Mouse (Mus musculus) cerebellum, adult 2 months (tissue): ENCODE measurements at regions not wholly inside any gene's neighbourhood (a gene's known extent, or its start where the extent isn't known, plus 50 kb on each side); places are given as distances from the start of the nearest gene placed in this dataset.

Source experiments
- DNase-seq, 2 experiments: peaks; one replicate each; pipeline ENCODE4 v3.0.0; 2021
- H3K27ac ChIP-seq: fragments of 200-500 bp; 2 replicates; pipeline ENCODE4 v1.5.1; 2012; ENCODE audit warnings: low read length, control low read depth, inconsistent platforms; ENCODE audit not compliant: insufficient read depth
- H3K27me3 ChIP-seq: fragments of 200-500 bp; 2 replicates; pipeline ENCODE4 v1.6.1; 2012; ENCODE audit warnings: inconsistent platforms, mild to moderate bottlenecking, low read length, moderate library complexity; ENCODE audit not compliant: control insufficient read depth, insufficient read depth
- H3K4me1 ChIP-seq: fragments of 200-500 bp; 2 replicates; pipeline ENCODE4 v1.6.1; 2011; ENCODE audit warnings: low read length; ENCODE audit not compliant: control insufficient read depth, insufficient read depth
- H3K4me3 ChIP-seq: fragments of 200-500 bp; replicated peaks from 2 replicates; pipeline ENCODE3; 2011; ENCODE audit warnings: mild to moderate bottlenecking, low read depth, low read length, control low read depth; ENCODE audit not compliant: insufficient read depth
- CTCF ChIP-seq: fragments of 200-500 bp; IDR thresholded peaks from 2 replicates; pipeline ENCODE4 v1.5.1; 2011; ENCODE audit warnings: low read depth, mild to moderate bottlenecking, control low read depth, low read length, moderate library complexity, borderline replicate concordance; ENCODE audit not compliant: insufficient read depth
- POLR2A ChIP-seq: fragments of 200-500 bp; IDR thresholded peaks from 2 replicates; pipeline ENCODE4 v1.6.1; 2011; ENCODE audit warnings: low read length, control low read depth, borderline replicate concordance; ENCODE audit not compliant: insufficient read depth
- WGBS: fragments of 180-500 bp; shearing (Covaris S2); methylation state at CpG from one replicate; pipeline ENCODE4 v1.1.7; 2018; 5-methylcytosine and 5-hydroxymethylcytosine counted together

GRCm38 (mm10) chr11:24467458-24467857 lies 389.6 kb downstream of the Bcl11a start:
- Histone ChIP-seq H3K4me1 (peaks cover 3% of the 10 kb centered on the region; the same call in 1 of the 2 replicates), H3K27me3 (no peaks in the 10 kb centered on the region), H3K4me3 (no peak overlapping the region), H3K27ac (no peak overlapping the region)
- 18% methylated on average over 8 of the region's 8 CpGs for WGBS
- peak; percentile 79 to 93 for DNase-seq
- TF ChIP-seq CTCF (no peak), POLR2A (no peak)

GRCm38 (mm10) chr11:24470469-24470868 lies 392.6 kb downstream of the Bcl11a start:
- peaks cover 3% of the 10 kb centered on the region; the same call in 1 of the 2 replicates for H3K4me1 ChIP-seq
- H3K27me3 ChIP-seq: no peaks in the 10 kb centered on the region
- H3K27ac ChIP-seq: no peak overlapping the region
- DNase-seq: no peak
- TF ChIP-seq POLR2A (no peak), CTCF (no peak)
- H3K4me3 ChIP-seq: no peak overlapping the region

- Histone ChIP-seq H3K27me3 (no peaks in the 10 kb centered on the region), H3K27ac (no peak overlapping the region), H3K4me3 (no peak overlapping the region), H3K4me1 (no peaks in the 10 kb centered on the region; the same call in 1 of the 2 replicates)
- no peak for TF ChIP-seq CTCF
- no peak for TF ChIP-seq POLR2A
- DNase-seq: no peak
- 90% methylated on average over 8 of the region's 8 CpGs for WGBS
Measured at GRCm38 (mm10) chr11:24472617-24473367, 394.9 kb downstream of the Bcl11a start.

GRCm38 (mm10) chr11:24473368-24474010 lies 395.6 kb downstream of the Bcl11a start:
- Histone ChIP-seq H3K27me3 (no peaks in the 10 kb centered on the region), H3K4me1 (no peaks in the 10 kb centered on the region; the same call in 1 of the 2 replicates), H3K27ac (no peak overlapping the region), H3K4me3 (no peak overlapping the region)
- TF ChIP-seq POLR2A (no peak), CTCF (no peak)
- DNase-seq: peak; percentile 63 to 83
- 20% methylated on average over 7 of the region's 7 CpGs for WGBS

GRCm38 (mm10) chr11:24502722-24503424 lies 425.0 kb downstream of the Bcl11a start:
- no peak for DNase-seq
- H3K4me1 ChIP-seq: no peaks in the 10 kb centered on the region
- no peaks in the 10 kb centered on the region for H3K27me3 ChIP-seq
- no peak overlapping the region for H3K27ac ChIP-seq
- no peak for TF ChIP-seq CTCF
- TF ChIP-seq POLR2A: no peak
- H3K4me3 ChIP-seq: no peak overlapping the region
- WGBS: 55% methylated on average over 11 of the region's 11 CpGs

- Histone ChIP-seq H3K4me3 (no peak overlapping the region), H3K4me1 (no peaks in the 10 kb centered on the region), H3K27ac (no peak overlapping the region), H3K27me3 (no peaks in the 10 kb centered on the region)
- no peak for TF ChIP-seq POLR2A
- TF ChIP-seq CTCF: no peak
- no peak for DNase-seq
Measured at GRCm38 (mm10) chr11:24515568-24515967, 437.7 kb downstream of the Bcl11a start.

- no peaks in the 10 kb centered on the region for H3K4me1 ChIP-seq
- TF ChIP-seq CTCF (no peak), POLR2A (no peak)
- no peak for DNase-seq
- no peaks in the 10 kb centered on the region for H3K27me3 ChIP-seq
- H3K27ac ChIP-seq: no peak overlapping the region
- WGBS: 66% methylated on average over 7 of the region's 7 CpGs
- H3K4me3 ChIP-seq: no peak overlapping the region
Measured at GRCm38 (mm10) chr11:24535462-24535861, 457.6 kb downstream of the Bcl11a start.
